Mouse (Mus musculus) intestine, postnatal 0 days (tissue): ENCODE measurements around the gene Zfp36l1. TPM values are rescaled to one million over a fixed set of nuclear protein-coding genes. Genes with fewer than 3 reads are reported as not detected.
A peak's percentile ranks its signal among the peaks of the same experiment; 100 is the strongest.

ENCODE experiments used
- ATAC-seq: fragments of 200-750 bp; cut with Nextera tagmentation; 2 replicates; pipeline ENCODE4 v1.8.0; 2017; ENCODE audit warnings: mild to moderate bottlenecking, moderate TSS enrichment, moderate library complexity
- H3K27ac ChIP-seq: fragments of 300-500 bp; sonication (generic); 2 replicates; pipeline ENCODE4 v1.5.1; 2014; ENCODE audit warnings: mild to moderate bottlenecking, low read depth, low read length, moderate library complexity
- H3K27me3 ChIP-seq: fragments of 300-500 bp; sonication (generic); replicated peaks from 2 replicates; pipeline ENCODE4 v1.6.1; 2014; ENCODE audit warnings: low read length, mixed read lengths; ENCODE audit not compliant: control insufficient read depth, insufficient read depth
- H3K36me3 ChIP-seq: fragments of 300-500 bp; sonication (generic); 2 replicates; pipeline ENCODE4 v1.6.1; 2014; ENCODE audit warnings: mild to moderate bottlenecking, moderate library complexity; ENCODE audit not compliant: control insufficient read depth, insufficient read depth
- H3K4me1 ChIP-seq: fragments of 300-500 bp; sonication (generic); replicated peaks from 2 replicates; pipeline ENCODE4 v1.6.1; 2014; ENCODE audit warnings: antibody characterized with exemption, low read length, mixed read lengths; ENCODE audit not compliant: control insufficient read depth, insufficient read depth
- H3K4me2 ChIP-seq: fragments of 300-500 bp; sonication (generic); replicated peaks from 2 replicates; pipeline ENCODE4 v1.6.1; 2014; ENCODE audit warnings: low read depth, mild to moderate bottlenecking, moderate library complexity
- H3K4me3 ChIP-seq: fragments of 300-500 bp; sonication (generic); 2 replicates; pipeline ENCODE4 v1.5.1; 2014; ENCODE audit warnings: low read depth, low read length
- H3K9ac ChIP-seq: fragments of 300-500 bp; sonication (generic); 2 replicates; pipeline ENCODE4 v1.6.1; 2014; ENCODE audit warnings: mild to moderate bottlenecking, low read depth, low read length
- H3K9me3 ChIP-seq: fragments of 300-500 bp; sonication (generic); 2 replicates; pipeline ENCODE4 v1.6.1; 2016; ENCODE audit warnings: mixed run types; ENCODE audit not compliant: control insufficient read depth
- CTCF ChIP-seq: sonication (generic); IDR thresholded peaks from 2 replicates; pipeline ENCODE4 v1.5.1; 2016; ENCODE audit warnings: low read depth, mild to moderate bottlenecking, control low read depth, antibody characterized with exemption, moderate library complexity
- WGBS: fragments of 180-500 bp; shearing (Covaris S2); extraction: QIAGEN DNeasy Blood & Tissue Kit; methylation state at CpG from one replicate; pipeline ENCODE4 v1.1.7; 2014; 5-methylcytosine and 5-hydroxymethylcytosine counted together
- polyA plus RNA-seq: library from polyadenylated mRNA; unstranded; fragments of >200 nt; fragmentation: Nextera tagmentation; extraction: Ambion mirVana; gene quantifications from 2 replicates; pipeline ENCODE4 v1.2.1, GENCODE M21; 2015

Gene Zfp36l1
- polyA plus RNA-seq, 1 experiment from 2014 or later, result 80.7 TPM

DNA sequence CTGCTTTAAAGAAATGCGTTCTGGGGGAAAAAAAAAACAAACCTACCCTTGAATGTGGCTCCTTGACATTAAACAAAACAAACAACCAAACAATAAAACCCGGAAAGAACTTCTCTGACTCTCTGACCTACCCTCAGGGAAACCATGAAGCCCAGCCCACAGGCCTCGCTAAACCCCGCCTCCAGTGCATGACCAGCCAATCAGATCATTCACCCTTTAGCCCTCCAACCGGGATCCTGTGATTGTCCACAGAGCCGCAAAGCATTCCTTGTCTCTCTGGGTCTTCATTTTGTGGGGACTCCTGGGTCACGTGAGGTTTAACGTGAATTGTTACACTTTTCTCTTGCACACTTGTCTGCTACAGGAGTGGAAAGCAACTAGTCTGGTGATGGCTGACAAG, 37.8 kb upstream of the Zfp36l1 start:
- H3K4me1 ChIP-seq, result no peaks in the 10 kb centered on the region; the same call in 1 of the 2 replicates

DNA sequence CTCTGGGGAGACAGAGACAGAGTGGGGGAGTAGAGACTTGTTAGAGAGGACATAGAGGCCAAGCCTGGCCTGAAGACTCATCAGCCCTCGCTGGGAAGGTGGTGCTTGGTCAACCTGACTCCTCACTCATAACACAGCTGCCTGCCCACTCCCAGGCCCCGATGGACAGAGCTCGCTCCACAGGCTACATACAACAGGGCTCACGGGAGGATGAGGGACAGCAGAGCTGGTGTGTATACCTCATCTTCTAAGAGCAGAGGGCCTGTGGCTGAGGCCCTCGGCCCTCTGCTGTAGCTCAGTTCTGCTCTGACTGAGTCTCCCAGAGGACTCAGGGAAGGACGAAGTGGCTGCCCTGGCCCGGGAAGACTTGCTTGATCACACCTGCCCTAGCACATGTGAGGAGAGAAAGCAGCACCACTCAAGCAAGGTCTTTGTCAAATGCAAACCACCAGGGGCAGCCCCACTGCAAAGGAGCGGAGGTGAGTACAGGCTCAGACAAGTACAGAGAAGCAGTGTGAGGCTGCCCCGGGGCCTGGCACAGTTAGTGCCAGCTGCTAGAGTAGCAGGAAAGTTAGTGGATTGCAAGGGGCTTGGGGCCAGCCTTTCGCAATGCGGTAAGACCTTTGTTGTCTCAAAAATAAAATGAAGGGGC, 34.9 kb upstream of the Zfp36l1 start:
- no peak overlapping the region for H3K27ac ChIP-seq
- no peak for ATAC-seq
- TF ChIP-seq CTCF, result no peak
- H3K9me3 ChIP-seq, result no peaks in the 10 kb centered on the region
- no peak overlapping the region for H3K9ac ChIP-seq
- H3K4me3 ChIP-seq, result no peak overlapping the region
- WGBS, result 83% methylated on average over 11 of the region's 11 CpGs
- H3K4me1 ChIP-seq, result no peaks in the 10 kb centered on the region; the same call in 1 of the 2 replicates
- no peaks in the 10 kb centered on the region for H3K27me3 ChIP-seq
- no peaks in the 10 kb centered on the region for H3K36me3 ChIP-seq
- no peak overlapping the region for H3K4me2 ChIP-seq

More for the DNA sequence above, 37.8 kb upstream of the Zfp36l1 start:
- Histone ChIP-seq H3K4me3 (no peak overlapping the region), H3K9ac (no peak overlapping the region), H3K4me2 (0 out of 2 replicates have a peak overlapping the region, but pooled peaks have one; percentile 27), H3K36me3 (no peaks in the 10 kb centered on the region), H3K27ac (no peak overlapping the region), H3K27me3 (no peaks in the 10 kb centered on the region), H3K9me3 (no peaks in the 10 kb centered on the region)
- WGBS, result 32% methylated on average over 8 of the region's 8 CpGs
- no peak for ATAC-seq
- no peak for TF ChIP-seq CTCF

DNA sequence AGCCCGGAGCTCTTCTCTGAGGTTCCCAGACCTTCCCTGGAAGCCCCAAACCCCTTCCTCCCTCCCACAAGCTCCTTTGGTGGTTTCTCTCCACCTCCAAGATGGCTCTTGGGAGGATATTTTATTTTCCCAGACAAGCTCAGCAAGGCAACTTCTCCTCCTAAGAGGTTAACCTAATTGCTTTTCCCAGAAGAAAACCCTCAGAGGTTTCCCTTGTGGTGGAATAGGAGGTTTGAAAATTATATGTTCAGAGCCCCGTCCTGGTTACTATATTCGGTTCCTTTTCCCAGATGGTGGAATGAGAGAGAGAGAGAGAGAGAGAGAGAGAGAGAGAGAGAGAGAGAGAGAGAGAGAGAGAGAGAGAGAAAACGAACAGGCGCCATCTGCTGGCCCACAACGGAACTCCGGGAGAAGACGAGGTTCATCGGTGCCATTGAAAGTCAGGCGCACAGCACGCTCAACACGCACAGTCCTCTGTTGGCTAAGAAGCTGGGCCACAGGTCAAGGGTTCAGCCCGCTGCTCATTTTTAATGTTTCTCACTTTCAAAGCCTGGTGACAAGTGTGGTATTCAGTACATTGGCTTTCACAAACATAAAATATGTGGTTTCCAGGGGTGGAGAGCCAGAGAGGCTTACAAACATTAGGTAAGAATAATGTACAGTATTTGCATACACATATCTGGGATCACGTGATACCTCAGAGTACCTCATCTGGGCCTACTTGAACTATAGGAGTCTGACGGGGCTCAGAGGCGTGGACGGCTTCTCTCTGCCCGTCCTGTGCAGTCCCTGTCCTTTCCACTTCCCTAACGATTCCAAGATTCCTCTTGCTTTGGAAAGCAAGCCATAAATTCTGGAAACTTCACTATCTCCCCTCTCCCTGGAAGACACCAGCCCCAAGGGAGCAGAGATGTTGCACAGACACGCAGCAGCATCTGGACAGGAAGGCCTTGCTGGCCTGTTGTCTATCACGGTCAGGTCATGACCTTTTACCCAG, 33.7 kb upstream of the Zfp36l1 start:
- Histone ChIP-seq H3K4me1 (no peaks in the 10 kb centered on the region; the same call in 1 of the 2 replicates), H3K9ac (no peak overlapping the region), H3K9me3 (no peaks in the 10 kb centered on the region), H3K27me3 (no peaks in the 10 kb centered on the region), H3K4me2 (no peak overlapping the region), H3K27ac (no peak overlapping the region), H3K36me3 (no peaks in the 10 kb centered on the region), H3K4me3 (no peak overlapping the region)
- WGBS, result 38% methylated on average over 21 of the region's 21 CpGs
- ATAC-seq, result peak; percentile 56
- peak; percentile 81 for TF ChIP-seq CTCF

DNA sequence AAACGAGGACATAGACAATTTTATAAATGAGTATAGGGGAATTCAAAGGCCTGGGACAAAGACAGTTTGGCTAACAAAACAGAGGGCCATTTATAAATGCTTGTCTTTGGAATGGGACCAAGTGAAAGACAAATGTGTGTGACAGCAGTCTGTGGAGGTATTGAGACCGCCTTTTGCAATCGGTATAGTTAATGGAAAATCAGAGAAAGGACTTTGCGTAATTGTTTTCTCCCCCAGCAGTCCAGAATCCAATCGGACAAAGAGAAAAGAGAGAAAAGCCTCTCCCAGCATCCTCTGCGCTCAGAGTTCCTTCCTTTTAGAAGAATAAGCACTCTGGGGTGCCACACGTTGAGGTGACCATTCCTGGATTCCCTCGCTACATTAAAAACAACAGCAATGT, 32.6 kb upstream of the Zfp36l1 start:
- no peak for TF ChIP-seq CTCF
- 70% methylated on average over 8 of the region's 8 CpGs for WGBS
- Histone ChIP-seq H3K27ac (no peak overlapping the region), H3K9ac (no peak overlapping the region), H3K4me3 (no peak overlapping the region), H3K9me3 (no peaks in the 10 kb centered on the region), H3K4me1 (no peaks in the 10 kb centered on the region; the same call in 1 of the 2 replicates), H3K4me2 (no peak overlapping the region), H3K36me3 (no peaks in the 10 kb centered on the region), H3K27me3 (no peaks in the 10 kb centered on the region)
- no peak for ATAC-seq

DNA sequence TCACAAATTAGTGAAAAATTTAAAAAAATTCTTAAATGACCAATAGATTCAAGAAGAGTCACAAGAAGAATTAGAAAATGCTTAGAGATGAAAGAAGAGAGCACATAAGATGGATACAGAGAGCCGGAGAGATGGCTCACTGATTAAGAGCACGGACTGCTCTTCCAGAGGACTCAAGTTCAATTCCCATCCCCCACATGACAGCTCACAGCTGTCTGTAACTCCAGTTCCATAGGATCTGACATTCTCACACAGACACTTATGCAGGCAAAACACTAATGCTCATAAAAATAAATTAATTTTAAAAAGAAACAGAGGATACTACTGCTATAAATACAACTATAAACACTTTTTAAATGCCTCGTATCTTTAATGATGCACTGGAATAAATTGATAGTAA, 32.0 kb upstream of the Zfp36l1 start:
- no peaks in the 10 kb centered on the region for H3K27me3 ChIP-seq
- no peaks in the 10 kb centered on the region for H3K36me3 ChIP-seq
- H3K9ac ChIP-seq, result no peak overlapping the region
- WGBS, result 66% methylated on average over 3 of the region's 3 CpGs
- H3K4me3 ChIP-seq, result no peak overlapping the region
- TF ChIP-seq CTCF, result no peak
- no peak for ATAC-seq
- H3K4me2 ChIP-seq, result no peak overlapping the region
- H3K4me1 ChIP-seq, result no peaks in the 10 kb centered on the region; the same call in 1 of the 2 replicates
- H3K9me3 ChIP-seq, result no peaks in the 10 kb centered on the region
- H3K27ac ChIP-seq, result no peak overlapping the region

DNA sequence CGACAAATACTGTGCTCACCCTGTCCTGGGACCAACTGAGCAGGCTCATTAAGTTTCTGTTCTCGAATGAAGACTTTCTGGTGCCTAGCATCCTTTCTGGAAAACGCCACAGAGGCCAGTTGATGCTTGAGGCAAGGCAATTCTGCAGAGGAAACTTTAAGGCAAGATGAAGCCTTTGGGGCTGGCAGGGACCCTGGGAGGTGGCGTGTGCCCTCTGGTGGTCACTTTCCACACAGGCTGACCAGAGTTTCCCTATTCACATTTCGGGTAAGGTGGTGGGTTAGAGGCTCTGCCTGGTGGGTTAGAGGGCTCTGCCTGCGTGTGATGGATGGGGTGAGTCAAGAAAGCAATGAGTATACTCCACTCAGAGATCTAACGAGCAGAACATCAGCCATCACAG, 28.7 kb upstream of the Zfp36l1 start:
- Histone ChIP-seq H3K9me3 (no peaks in the 10 kb centered on the region), H3K4me1 (no peaks in the 10 kb centered on the region), H3K27ac (no peak overlapping the region), H3K36me3 (no peaks in the 10 kb centered on the region), H3K9ac (no peak overlapping the region), H3K4me3 (no peak overlapping the region), H3K4me2 (no peak overlapping the region), H3K27me3 (no peaks in the 10 kb centered on the region)
- WGBS, result 27% methylated on average over 7 of the region's 7 CpGs
- no peak for ATAC-seq
- peak; percentile 95 for TF ChIP-seq CTCF
